Mouse (Mus musculus) embryo, embryonic 10.5 days (tissue): Measurements from ENCODE around the gene Cyp3a13.
A peak's percentile ranks its signal among the peaks of the same experiment; 100 is the strongest.
"Not testable (repeated sequence)": the region's sequence is repeated elsewhere in the genome, so short reads cannot be mapped to it uniquely, and the experiment has no call there.

ENCODE experiments used
- DNase-seq: peaks from one replicate; pipeline ENCODE4 v3.0.0-alpha.2; 2015; ENCODE audit warnings: low spot score

Cyp3a13 gene

DNA sequence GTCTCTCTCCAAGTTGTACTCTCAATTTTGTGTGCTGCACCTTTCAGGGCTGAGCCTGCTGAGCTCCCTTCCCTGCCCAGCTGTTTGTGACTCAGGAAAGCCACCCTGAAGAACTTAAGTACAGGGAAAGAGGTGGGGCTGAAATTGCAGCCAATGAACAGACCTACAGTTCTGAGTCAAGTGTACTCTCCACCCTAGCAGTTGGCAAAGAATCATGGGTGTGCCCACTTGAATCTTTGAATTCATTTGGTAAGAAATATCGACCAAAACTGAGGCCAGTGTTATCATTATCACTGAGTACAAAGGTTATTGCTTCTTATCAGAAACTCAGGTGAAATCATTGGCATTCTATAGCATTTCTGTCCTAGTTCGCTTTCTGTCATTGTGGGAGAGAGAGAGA lies at the start of gene Cyp3a13:
Gene Cyp3a13, minus strand, starts transcription at position 88 of the 400 bp plus-strand sequence.
- no peak for DNase-seq

DNA sequence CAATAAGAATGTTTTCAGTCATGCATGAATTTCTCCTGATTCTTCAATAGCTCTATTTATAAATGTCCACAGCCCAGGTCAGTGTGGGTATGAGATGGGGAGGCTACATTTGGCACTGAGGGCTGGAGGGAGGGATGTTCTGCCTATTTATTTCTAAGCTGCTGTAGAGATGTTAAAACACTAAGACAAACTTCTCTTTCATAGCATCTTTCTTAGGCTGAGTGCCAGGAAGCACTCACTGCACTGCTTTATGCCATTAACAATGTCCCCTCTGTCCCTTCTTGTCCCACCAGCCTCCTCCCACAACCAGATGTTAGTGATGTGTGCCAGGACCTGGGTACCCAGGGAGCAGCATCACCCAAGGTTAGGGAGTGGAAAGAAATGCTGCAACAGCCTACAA lies 45.1 kb upstream of the Cyp3a13 start:
- DNase-seq = no peak

DNA sequence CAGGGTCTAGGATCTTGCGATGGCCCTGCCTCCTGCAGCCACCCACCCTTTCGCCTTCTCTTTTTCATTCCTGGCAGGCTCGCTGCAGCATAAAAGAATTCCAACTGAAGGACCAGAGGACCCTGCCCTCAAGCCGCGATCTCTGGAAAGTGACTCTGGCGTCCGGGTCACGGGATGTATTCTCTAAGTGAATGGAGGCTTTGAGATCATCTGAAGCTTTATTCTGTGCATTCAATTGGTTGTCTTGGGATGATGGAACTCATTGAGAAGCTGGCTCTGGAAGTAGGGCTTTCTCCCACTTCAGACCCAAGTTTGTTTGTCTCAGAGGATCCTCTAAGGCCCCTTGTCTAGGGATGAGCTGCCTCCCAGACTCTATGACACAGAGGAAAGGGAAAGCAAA lies 41.5 kb upstream of the Cyp3a13 start, which contains the start of gene Gjc3:
Gene Gjc3, minus strand, starts transcription at position 154 of the 400 bp plus-strand sequence.
- peak; percentile 13 for DNase-seq

DNA sequence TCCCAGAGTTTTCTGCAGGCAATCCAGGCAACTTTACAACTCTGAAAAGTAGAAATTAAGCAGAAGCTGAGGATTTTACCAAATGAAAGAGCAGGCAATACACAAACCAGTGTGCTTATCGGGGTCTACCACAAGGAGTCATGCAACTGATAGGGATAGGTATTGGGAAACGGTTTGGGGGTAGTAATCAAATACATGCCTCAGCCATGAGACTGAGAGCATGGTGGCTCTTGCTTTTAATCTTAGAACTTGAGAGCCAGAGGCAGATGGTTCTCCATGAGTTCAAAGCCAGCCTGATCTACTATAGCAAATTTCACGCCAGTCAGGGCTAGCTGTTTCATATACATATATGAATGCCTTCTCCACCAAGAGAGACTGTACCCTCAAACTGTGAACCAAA lies 35.0 kb upstream of the Cyp3a13 start:
- DNase-seq = no peak

DNA sequence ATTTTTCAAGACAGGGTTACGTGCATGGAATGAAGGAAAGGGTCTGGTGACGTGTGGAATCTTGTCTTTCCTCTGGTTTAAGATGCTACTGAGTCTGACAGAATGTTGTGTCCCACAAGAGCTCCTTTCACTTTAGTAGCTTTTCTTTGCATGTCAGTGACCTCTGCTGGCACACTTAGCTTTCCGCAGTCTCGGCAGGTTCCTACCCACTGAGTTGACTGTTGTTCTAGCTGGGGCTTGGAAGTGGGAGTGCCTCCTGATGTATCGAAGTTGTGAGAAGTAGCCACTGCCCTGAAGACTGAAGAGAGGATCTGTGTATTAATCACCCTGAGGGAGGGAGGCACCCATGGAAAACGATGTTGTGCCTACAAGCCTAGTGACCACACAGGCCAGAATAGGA lies 29.8 kb upstream of the Cyp3a13 start:
- DNase-seq = no peak

DNA sequence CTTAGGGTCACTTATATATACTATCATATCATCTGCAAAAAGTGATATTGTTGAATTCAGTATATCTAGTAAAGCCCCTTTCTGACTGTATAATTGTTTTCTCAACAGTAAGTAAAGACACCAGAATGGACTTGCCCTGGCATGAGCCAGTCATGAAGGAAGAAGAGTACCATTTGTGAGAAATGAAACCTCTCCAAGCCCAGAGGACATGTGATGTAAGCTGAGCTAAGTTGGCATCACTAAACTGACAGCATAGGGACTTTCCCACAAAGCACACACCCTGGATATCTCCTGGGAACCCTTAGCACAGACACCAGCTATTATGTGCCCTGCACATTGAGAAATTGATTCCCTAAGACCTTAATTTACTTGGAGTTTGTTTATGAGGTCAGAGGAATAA lies 25.9 kb upstream of the Cyp3a13 start:
- DNase-seq = no peak

DNA sequence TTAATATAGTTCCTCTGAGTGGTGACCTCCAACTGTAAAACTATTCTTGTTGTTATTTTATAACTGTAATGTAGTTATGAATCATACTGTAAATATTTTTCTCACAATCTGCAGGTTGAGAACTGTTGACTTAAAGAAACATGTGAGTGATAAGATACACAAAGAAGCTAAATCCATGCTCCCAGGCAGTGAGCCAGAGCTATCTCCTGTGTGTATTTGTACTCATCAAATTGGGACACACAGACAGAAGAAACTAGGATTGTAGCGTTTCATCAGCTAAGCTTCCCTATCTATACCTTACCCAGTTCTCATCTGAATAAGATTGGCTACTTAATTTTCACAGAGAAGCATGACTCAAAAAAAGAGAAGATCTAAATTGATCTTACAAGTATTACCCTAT lies 21.7 kb upstream of the Cyp3a13 start:
- no peak for DNase-seq

DNA sequence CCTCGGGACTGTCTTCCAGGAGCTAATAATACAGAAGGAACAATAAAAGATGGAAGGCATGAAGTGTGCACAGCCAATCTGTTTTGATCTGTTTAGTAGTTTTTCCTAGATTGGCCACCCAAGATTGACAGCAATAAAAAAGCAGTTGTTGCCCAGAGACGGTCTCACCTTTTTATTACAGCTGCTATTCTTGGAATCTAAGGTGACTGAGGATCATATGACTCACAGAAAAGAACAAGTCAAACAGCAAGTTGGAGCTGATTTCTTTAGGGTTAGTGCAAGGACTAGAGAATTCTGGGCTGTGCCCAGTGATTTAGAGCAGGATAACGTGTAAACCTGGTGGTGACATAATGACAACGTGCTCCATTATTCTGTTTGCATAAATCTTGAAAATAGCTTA lies 19.5 kb upstream of the Cyp3a13 start:
- DNase-seq = no peak

DNA sequence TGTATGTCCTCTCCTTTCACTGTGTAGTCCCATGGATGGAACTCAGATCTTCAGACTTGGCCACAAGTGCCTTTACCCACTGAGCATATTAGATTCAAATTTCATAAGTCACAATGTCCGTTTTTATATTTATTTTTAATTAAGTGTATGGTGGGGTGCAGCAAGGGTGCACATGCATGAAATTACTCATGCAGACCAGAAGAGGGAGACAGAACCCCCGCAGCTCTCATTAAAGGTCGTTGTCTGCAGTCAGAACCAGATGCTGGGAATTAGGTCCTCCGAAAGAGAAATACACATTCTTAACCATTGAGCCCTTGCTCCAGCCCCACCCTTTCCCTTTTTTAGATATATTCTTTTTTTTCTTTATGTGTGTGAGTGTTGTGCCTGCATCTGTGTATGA lies 15.8 kb upstream of the Cyp3a13 start:
- no peak for DNase-seq

DNA sequence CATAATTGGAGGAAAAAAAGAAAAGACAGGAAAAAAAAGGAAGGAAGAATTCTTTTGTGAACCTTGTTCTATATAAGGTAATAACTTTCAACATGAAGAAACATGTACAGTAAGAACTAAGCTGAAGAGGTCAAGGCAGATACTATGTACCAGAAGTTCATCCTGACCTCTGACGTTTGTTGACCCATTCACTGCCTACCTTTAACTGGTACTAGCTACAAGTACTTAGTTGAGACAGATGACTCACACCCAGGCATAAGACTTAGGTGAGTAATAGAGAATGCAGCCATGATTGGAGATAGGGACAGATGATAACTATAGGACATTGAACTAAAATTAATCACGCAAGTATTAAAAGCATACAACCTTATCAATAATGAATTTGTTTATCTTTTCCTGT lies 15.1 kb upstream of the Cyp3a13 start:
- DNase-seq = no peak

DNA sequence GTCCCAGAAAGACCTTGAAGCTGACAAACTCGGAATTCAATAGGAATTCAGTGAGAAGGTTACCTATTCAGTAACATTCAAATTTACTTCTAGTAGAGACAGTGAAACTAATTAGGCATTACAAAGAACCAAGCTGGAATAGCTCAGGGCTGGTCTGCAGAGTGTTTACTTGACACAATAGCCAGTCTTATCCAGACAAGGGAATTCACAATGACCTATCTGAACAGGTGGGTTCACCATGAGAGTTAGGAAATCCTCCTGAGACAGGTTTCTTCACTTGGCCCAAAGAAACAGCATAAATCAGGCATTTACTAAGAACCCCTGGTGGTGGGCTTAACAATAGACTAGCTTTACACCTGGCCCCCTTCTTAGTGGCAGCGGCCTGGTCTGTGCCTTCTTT lies 12.5 kb upstream of the Cyp3a13 start:
- DNase-seq = not testable (repeated sequence)

DNA sequence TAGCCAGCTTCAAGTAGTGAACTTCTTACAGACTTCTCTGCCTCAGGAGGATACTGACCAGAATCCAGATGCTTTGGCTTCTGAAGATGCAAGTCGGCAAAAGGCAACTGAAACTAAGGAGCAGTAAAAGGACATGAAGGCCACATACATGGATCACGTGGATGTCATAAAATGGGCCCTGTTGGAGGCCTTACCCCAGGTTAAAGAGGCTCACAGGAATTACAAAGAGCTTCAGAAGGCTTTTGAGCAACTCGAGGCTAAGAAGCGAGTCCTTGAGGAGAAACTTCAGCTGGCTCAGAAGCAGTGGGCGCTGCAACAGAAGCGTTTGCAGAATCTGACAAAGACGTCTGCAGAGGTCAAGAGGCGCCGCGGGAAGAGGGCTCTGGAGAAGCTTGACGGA lies 7.0 kb upstream of the Cyp3a13 start:
- DNase-seq = no peak

DNA sequence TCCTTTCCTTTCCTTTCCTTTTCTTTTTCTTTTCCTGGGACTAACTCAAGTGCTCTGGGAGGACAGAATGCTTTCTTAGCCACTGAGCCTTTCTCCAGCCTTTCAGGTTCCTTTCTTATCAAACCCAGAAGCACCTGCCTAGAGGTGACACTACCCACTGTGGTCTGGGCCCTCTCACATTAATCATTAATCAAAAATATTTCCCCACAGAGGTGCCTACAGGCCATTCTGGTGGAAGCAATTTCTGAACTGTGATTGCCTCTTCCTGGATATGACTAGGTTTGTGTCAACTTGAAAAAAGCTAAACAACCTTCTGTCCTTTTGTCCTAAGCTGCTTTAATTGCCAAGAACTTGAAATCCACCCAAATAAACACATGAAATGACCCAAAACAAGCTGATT lies 752 bp upstream of the Cyp3a13 start:
- DNase-seq = no peak

DNA sequence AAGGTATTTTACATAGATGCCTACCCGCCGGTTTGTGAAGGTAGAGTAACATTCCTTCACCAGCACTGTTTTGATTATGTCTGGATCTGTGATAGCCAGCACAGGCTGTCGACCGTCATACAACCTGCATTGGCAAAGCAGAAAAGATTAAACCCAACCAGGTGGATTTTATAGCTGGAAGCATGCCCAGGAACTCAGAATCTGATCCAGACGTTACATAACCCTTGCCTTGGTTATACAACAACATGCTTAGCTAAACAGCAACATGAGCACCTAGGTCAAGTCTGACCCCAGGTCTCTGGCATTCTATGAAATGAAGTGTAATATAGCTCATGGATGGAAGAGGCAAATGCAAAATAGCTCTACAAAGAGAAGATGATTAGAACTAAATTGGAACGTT lies 5.9 kb downstream of the Cyp3a13 start:
- DNase-seq = no peak

DNA sequence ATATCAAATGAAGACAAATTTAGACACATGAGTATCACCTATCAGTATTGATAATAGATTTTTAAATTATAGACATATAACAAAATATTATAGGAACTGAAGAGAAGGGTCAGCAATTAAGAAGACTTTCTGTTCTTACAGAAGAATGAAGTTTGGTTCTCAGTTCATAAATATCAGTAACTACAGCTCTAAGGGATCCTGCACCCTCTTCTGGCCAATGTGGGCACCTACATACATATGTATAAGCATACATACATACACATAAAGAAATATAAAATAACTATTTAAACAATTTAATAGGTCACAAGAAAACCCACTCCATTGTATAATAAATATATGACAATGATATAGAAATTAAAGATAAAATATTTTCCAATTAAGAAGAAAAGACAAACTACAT lies 6.9 kb downstream of the Cyp3a13 start:
- DNase-seq = no peak

DNA sequence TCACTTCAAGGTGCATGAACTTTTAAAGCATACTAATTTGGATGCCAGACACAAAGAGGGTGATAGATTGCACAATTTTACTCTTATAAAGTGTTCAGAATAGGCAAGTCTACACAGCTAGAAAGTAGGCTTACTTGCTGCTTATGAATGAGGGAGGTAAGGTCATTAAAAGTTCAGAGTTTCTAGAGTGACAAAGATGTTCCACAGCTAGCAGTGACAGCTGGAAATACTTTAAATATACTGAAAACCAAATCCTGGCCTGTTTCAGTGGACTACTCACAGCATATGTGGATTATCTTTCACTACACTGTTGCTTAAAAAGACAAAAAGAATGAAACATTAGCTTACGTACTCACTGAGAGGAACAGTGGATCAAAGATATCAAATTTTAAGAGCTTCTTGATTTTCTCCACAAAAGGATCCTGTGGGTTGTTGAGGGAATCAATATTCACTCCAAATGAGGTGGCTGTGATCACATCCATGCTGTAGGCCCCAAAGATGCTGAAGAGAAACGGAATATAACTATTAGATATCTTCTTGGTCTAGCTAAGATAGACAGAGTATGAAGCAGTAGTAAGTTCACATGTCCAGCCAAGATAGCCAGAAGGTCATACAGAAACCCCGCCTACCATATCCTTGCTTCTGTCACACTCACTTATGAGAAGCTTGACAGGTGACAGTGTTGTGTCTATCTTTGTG lies 11.7 kb downstream of the Cyp3a13 start:
- no peak for DNase-seq

DNA sequence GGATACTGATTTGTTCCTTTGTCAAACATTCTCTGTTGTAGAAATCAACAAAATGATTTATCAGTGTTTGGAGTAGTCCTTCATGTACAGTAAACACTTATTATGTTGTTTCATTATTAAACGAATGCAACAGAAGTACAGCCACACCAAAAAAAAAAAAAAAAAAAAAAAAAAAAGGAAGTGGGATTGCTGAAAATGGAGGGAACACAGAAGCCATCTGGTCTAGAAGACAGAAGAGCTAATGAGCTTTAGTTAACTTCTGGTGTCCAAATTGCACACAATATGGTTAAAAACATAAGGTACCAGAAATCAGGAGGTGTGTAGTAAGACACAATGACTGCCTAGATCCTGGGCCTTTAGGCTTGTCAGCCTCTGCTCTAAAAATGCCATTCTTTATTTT lies 23.6 kb downstream of the Cyp3a13 start:
- no peak for DNase-seq

DNA sequence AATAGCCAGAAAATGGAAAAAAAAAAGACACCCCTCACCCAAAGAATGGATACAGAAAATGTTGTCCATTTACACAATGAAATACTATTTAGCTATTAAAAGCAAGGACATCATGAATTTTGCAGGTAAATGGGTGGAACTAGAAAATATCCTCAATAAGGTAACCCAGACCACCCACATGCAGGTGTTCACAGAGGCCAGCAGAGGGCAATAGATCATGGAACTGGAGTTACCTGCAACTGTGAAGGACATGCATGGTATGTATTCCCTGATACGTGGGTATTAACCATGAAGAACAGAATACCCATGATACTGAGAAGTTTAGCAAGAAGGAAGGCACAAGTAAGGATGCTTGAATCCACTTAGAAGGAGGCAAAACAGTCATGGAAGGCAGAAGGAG lies 28.5 kb downstream of the Cyp3a13 start:
- peak; percentile 12 for DNase-seq

DNA sequence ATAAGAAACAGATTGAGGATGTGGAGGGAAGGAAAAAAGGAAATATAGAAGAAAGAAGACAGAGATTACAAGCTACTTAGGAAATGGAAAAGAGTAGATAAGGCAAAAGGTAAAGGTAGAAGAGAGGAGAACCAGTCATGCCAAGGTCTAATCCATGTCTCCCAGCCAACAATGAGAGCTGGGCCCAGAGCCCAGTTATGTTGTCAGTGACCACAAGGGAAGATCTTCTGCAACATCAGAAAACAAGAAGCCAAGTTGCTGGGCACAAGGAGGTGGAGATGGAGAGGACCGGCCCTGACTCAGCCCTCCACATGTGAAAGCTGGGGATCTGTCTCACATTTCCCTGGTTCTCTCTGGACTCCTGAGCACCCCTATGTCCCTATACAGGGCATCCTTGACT lies 33.8 kb downstream of the Cyp3a13 start:
- DNase-seq = no peak

DNA sequence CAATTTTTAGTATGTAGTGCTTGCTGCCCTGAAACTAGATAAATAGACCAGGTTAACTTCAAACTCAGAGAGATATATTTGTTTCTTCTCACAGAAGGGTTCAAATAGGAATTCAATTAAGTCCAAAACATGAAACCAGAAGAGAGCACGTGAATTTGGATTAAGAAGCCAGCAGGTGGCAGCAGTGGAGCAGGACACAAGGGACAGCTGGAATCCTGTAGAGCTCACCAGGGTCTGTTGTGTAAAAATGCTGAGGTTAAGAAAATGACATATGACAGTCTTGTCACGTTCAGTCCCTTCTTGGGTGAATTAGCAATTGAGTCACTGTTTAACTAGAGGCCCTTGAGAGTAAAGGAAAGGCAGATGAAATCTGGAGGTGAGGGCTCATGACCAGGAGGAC lies 35.5 kb downstream of the Cyp3a13 start:
- DNase-seq = peak; percentile 75

DNA sequence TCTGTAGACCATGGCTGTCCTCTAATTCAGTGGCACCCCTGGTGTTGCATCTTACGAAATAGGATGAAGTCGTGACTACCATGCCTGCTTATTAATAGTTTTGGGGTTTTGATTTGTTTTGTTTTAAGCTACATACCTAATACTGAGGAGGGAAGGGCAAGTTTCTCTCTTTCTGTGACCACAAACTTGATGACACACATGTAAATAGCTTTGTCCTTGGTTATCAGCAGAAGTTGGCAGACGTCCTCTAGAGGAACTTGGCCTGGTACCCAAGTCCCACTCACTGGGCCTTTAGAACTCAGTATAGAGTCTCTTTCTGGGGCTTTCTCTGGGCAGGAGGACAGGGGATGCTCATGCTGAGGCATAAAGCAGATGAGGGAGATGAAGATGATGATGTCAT lies 38.1 kb downstream of the Cyp3a13 start:
- no peak for DNase-seq

DNA sequence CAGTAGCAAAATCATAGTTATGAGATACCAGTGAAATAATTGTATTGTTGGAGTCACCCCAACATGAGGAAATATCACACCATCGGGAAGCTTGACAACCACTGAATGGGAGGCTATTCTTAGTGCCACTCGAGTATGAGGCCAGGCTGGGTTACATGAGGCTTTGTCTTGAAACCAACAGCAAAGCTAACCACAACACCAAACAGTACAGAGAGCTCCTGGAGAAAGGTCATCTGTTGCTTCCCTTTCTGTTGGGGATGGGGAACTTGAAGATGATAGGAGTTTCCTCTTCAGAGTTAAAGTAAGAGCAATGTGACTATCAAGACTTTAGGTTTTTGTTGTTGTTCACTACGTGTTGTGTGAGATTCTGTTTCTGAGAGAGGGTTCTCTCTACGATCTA lies 38.5 kb downstream of the Cyp3a13 start:
- no peak for DNase-seq

DNA sequence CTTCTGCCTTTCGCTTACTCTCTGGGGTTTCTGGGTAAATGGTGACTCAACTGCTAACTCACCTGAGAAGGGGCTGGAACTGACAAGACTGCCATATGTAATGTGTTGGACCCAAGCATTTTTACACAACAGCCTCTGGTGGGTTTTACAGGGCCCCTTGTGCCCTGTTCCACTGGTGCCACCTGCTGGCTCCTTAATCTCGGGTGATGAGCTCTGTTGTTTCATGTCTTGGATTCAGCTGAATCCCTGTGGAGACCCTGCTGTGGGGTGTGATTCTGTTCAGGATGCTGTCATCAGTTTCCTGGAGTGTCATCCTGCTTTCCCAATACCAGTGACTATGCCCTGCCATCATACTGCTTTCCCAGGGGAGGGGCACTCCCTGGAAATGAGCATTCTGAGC lies 43.6 kb downstream of the Cyp3a13 start:
- DNase-seq = peak; percentile 5

DNA sequence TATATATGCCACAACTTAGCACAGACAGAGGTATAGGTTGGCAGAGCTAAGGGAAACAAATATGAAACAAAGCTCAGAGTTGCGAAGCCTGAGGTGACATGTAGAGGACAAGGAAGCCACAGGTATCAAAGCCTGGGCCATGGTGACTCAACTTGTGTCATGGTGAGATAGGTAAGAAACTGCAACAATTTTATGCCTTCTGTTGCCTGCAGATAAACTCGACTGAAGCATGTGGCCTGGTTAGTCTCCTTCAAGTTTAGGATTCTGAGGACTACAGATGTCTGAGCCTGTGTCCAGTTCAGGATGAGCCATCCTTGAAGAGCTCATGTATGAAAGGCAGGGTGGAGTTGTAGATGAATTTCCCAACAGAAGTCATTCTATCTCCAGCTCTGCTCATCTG lies 46.4 kb downstream of the Cyp3a13 start:
- DNase-seq = no peak

DNA sequence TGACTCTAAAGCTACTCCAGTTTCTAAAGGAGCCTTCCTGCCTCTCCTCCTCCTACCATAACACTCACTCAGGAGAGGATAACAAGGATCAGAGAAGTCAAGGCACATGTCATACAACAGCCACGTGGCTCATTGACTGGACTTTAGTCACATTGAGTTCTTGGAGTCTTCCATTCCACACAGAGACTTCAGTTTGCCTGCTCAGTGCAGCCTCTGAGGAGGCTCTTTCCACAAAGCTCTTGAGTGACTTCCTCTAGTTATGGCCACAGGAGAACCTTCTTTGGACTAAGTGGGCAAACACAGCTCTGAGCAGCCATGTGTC lies 49.1 kb downstream of the Cyp3a13 start:
- not testable (repeated sequence) for DNase-seq
